Mouse (Mus musculus) embryonic fibroblast, embryonic 13.5 days (primary cell): ENCODE results near the gene Dlgap4.

Experiments used
- CTCF ChIP-seq: IDR thresholded peaks from 2 replicates; pipeline ENCODE4 v1.5.1; 2011; ENCODE audit warnings: mild to moderate bottlenecking, control low read depth, low read length, moderate library complexity, borderline replicate concordance; ENCODE audit not compliant: insufficient read depth
- POLR2A ChIP-seq: IDR thresholded peaks from 2 replicates; pipeline ENCODE4 v1.6.1; 2011; ENCODE audit warnings: low read depth, mild to moderate bottlenecking, control low read depth, low read length, moderate library complexity

DNA sequence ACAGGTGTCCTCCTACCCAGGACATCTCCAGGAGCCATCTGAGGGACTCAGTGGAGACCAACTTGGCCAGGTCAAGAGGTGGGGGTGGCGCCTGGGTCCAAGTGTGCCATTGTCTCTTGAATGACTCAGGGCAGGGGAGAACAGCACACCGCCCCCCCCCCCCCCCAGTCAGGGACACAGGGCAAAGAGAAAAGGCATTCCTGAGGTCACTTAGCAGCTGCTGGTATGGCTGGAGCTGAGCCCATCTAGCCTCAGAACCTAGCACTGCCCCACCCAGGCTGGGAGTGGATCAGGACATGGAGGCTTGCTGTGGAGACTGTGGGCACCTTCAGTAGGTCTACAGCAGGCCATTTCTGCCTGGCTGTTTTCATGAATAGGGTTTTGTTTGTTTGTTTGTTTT is 9.7 kb downstream of the Dlgap4 start:
- TF ChIP-seq CTCF (no peak), POLR2A (no peak)
